Mouse (Mus musculus): ENCODE measurements around the gene Igsf9.

GRCm38 (mm10) chr1:172452911-172453310, 28.7 kb upstream of the Igsf9 start:
- TF ChIP-seq POLR2A (IDR thresholded peaks at IDR 0.05; ENCODE audit: low read depth, low read length) = no peak
- no peak for TF ChIP-seq CTCF (IDR thresholded peaks at IDR 0.05; ENCODE audit: extremely low read depth, insufficient read depth, insufficient read length, insufficient replicate concordance)
